Mouse (Mus musculus) neural tube, embryonic 14.5 days (tissue): ENCODE measurements around the gene Zyx. TPM values are rescaled to one million over a fixed set of nuclear protein-coding genes. Genes with fewer than 3 reads are reported as not detected.

ENCODE experiments used
- ATAC-seq: fragments of 200-750 bp; cut with Nextera tagmentation; 2 replicates; pipeline ENCODE4 v1.8.0; 2017; ENCODE audit warnings: low read depth, mild to moderate bottlenecking, moderate TSS enrichment, moderate library complexity
- H3K27ac ChIP-seq: fragments of 300-500 bp; sonication (generic); 2 replicates; pipeline ENCODE4 v1.5.1; 2014; ENCODE audit warnings: low read depth, mild to moderate bottlenecking, control low read depth, low read length, moderate library complexity, mixed read lengths
- H3K27me3 ChIP-seq: fragments of 300-500 bp; sonication (generic); 2 replicates; pipeline ENCODE4 v1.6.1; 2014; ENCODE audit warnings: low read length; ENCODE audit not compliant: control insufficient read depth, insufficient read depth
- H3K36me3 ChIP-seq: fragments of 300-500 bp; sonication (generic); 2 replicates; pipeline ENCODE4 v1.6.1; 2014; ENCODE audit warnings: low read length, mixed read lengths; ENCODE audit not compliant: control insufficient read depth, insufficient read depth
- H3K4me1 ChIP-seq: fragments of 300-500 bp; sonication (generic); 2 replicates; pipeline ENCODE4 v1.6.1; 2014; ENCODE audit warnings: low read length; ENCODE audit not compliant: control insufficient read depth, insufficient read depth
- H3K4me2 ChIP-seq: fragments of 300-500 bp; sonication (generic); 2 replicates; pipeline ENCODE4 v1.6.1; 2014; ENCODE audit warnings: mild to moderate bottlenecking, low read depth, low read length, control low read depth
- H3K4me3 ChIP-seq: fragments of 300-500 bp; sonication (generic); 2 replicates; pipeline ENCODE4 v1.5.1; 2014; ENCODE audit warnings: low read depth, low read length, control low read depth, mixed read lengths
- H3K9ac ChIP-seq: fragments of 300-500 bp; sonication (generic); replicated peaks from 2 replicates; pipeline ENCODE4 v1.6.1; 2014; ENCODE audit warnings: low read depth, mild to moderate bottlenecking, control low read depth, low read length, mixed read lengths
- H3K9me3 ChIP-seq: fragments of 300-500 bp; sonication (generic); 2 replicates; pipeline ENCODE4 v1.6.1; 2016; ENCODE audit warnings: low read length; ENCODE audit not compliant: control insufficient read depth
- WGBS: fragments of 180-500 bp; shearing (Covaris S2); extraction: QIAGEN DNeasy Blood & Tissue Kit; methylation state at CpG from one replicate; pipeline ENCODE4 v1.1.7; 2014; 5-methylcytosine and 5-hydroxymethylcytosine counted together
- polyA plus RNA-seq: library from polyadenylated mRNA; unstranded; fragments of >200 nt; fragmentation: Nextera tagmentation; extraction: Ambion mirVana; gene quantifications from 2 replicates; pipeline ENCODE4 v1.2.1, GENCODE M21; 2014

Zyx gene
- polyA plus RNA-seq, 1 experiment from 2014 or later: 52.7 TPM

- Histone ChIP-seq H3K9me3 (no peaks in the 10 kb centered on the region), H3K9ac (no peak overlapping the region), H3K27me3 (no peaks in the 10 kb centered on the region), H3K4me3 (no peak overlapping the region), H3K4me2 (no peak overlapping the region), H3K27ac (no peak overlapping the region), H3K4me1 (no peaks in the 10 kb centered on the region; the same call in 1 of the 2 replicates), H3K36me3 (0 out of 2 replicates have a peak, but pooled peaks cover under 1% of the 10 kb centered on the region)
- no peak for ATAC-seq
- 95% methylated on average over 3 of the region's 3 CpGs for WGBS
These were observed 22.9 kb upstream of the Zyx start for GRCm38 (mm10) chr6:42326509-42326908.

GRCm38 (mm10) chr6:42328757-42329156, 20.7 kb upstream of the Zyx start:
- H3K36me3 ChIP-seq: no peaks in the 10 kb centered on the region
- no peak overlapping the region for H3K27ac ChIP-seq
- no peaks in the 10 kb centered on the region for H3K4me1 ChIP-seq
- no peak overlapping the region for H3K4me2 ChIP-seq
- H3K4me3 ChIP-seq: no peak overlapping the region
- no peaks in the 10 kb centered on the region for H3K9me3 ChIP-seq
- 91% methylated on average over 3 of the region's 3 CpGs for WGBS
- no peak for ATAC-seq
- no peaks in the 10 kb centered on the region for H3K27me3 ChIP-seq
- no peak overlapping the region for H3K9ac ChIP-seq

- 78% methylated on average over 3 of the region's 3 CpGs for WGBS
- Histone ChIP-seq H3K27me3 (no peaks in the 10 kb centered on the region), H3K4me2 (no peak overlapping the region), H3K27ac (no peak overlapping the region), H3K36me3 (no peaks in the 10 kb centered on the region), H3K9ac (no peak overlapping the region), H3K9me3 (no peaks in the 10 kb centered on the region), H3K4me3 (no peak overlapping the region), H3K4me1 (no peaks in the 10 kb centered on the region)
- ATAC-seq: no peak
These were observed 19.2 kb upstream of the Zyx start for GRCm38 (mm10) chr6:42330216-42330615.

GRCm38 (mm10) chr6:42330946-42331345, 18.5 kb upstream of the Zyx start:
- ATAC-seq: no peak
- Histone ChIP-seq H3K27ac (no peak overlapping the region), H3K4me3 (no peak overlapping the region), H3K36me3 (no peaks in the 10 kb centered on the region), H3K4me2 (no peak overlapping the region), H3K27me3 (no peaks in the 10 kb centered on the region), H3K9ac (no peak overlapping the region), H3K4me1 (no peaks in the 10 kb centered on the region), H3K9me3 (no peaks in the 10 kb centered on the region)
- 93% methylated on average over 3 of the region's 3 CpGs for WGBS

- H3K27me3 ChIP-seq: no peaks in the 10 kb centered on the region
- H3K4me3 ChIP-seq: no peak overlapping the region
- no peak for ATAC-seq
- H3K27ac ChIP-seq: no peak overlapping the region
- no peak overlapping the region for H3K4me2 ChIP-seq
- H3K4me1 ChIP-seq: no peaks in the 10 kb centered on the region
- 85% methylated on average over 2 of the region's 2 CpGs for WGBS
- no peak overlapping the region for H3K9ac ChIP-seq
- no peaks in the 10 kb centered on the region for H3K9me3 ChIP-seq
- no peaks in the 10 kb centered on the region for H3K36me3 ChIP-seq
These were observed 10.2 kb upstream of the Zyx start for GRCm38 (mm10) chr6:42339189-42339588.

- Histone ChIP-seq H3K36me3 (no peaks in the 10 kb centered on the region), H3K4me3 (no peak overlapping the region), H3K27ac (no peak overlapping the region), H3K27me3 (no peaks in the 10 kb centered on the region), H3K4me1 (no peaks in the 10 kb centered on the region), H3K9me3 (no peaks in the 10 kb centered on the region), H3K4me2 (no peak overlapping the region), H3K9ac (no peak overlapping the region)
- WGBS: 80% methylated on average over 5 of the region's 5 CpGs
- ATAC-seq: no peak
These were observed 9.4 kb upstream of the Zyx start for GRCm38 (mm10) chr6:42339981-42340380.

GRCm38 (mm10) chr6:42342171-42342570, 7.3 kb upstream of the Zyx start:
- Histone ChIP-seq H3K36me3 (no peaks in the 10 kb centered on the region), H3K4me3 (no peak overlapping the region), H3K27ac (no peak overlapping the region), H3K27me3 (no peaks in the 10 kb centered on the region), H3K9ac (no peak overlapping the region), H3K4me2 (no peak overlapping the region), H3K4me1 (no peaks in the 10 kb centered on the region), H3K9me3 (no peaks in the 10 kb centered on the region)
- no peak for ATAC-seq
- WGBS: 57% methylated on average over 1 of the region's 1 CpGs

- Histone ChIP-seq H3K9me3 (no peaks in the 10 kb centered on the region), H3K27ac (no peak overlapping the region), H3K36me3 (no peaks in the 10 kb centered on the region)
These were observed 5.9 kb upstream of the Zyx start for GRCm38 (mm10) chr6:42343361-42344120.

GRCm38 (mm10) chr6:42344255-42344654, 5.2 kb upstream of the Zyx start:
- Histone ChIP-seq H3K9ac (no peak overlapping the region), H3K27me3 (no peaks in the 10 kb centered on the region), H3K9me3 (no peaks in the 10 kb centered on the region), H3K4me1 (no peaks in the 10 kb centered on the region; the same call in 1 of the 2 replicates), H3K36me3 (no peaks in the 10 kb centered on the region), H3K4me2 (no peak overlapping the region), H3K27ac (no peak overlapping the region), H3K4me3 (no peak overlapping the region)
- 79% methylated on average over 1 of the region's 1 CpGs for WGBS
- ATAC-seq: no peak

More at GRCm38 (mm10) chr6:42343361-42344120, 5.9 kb upstream of the Zyx start:
- Histone ChIP-seq H3K4me2 (no peak overlapping the region), H3K9ac (no peak overlapping the region), H3K4me3 (no peak overlapping the region), H3K27me3 (no peaks in the 10 kb centered on the region), H3K4me1 (no peaks in the 10 kb centered on the region)
- ATAC-seq: no peak
- 85% methylated on average over 9 of the region's 9 CpGs for WGBS
